Mouse (Mus musculus): ENCODE measurements around the gene Zbtb43. TPM values are rescaled to one million over a fixed set of nuclear protein-coding genes. Genes with fewer than 3 reads are reported as not detected.

Gene Zbtb43
- 29.1 TPM for total RNA-seq (2023)

GRCm38 (mm10) chr2:33468466-33469097 is at the start of gene Zbtb43:
Zbtb43 (minus strand) TSS chr2:33468559.

GRCm38 (mm10) chr2:33430771-33431699 is 37.3 kb downstream of the Zbtb43 start, which contains the start of gene Zbtb34:
Zbtb34 (minus strand) TSS chr2:33431324.

Other genes with a start within 250 kb of the Zbtb43 start
- 19.7 TPM for gene Ralgps1, start 97.1 kb downstream of the Zbtb43 start, total RNA-seq (2023)
- gene Zbtb34, start 37.2 kb downstream of the Zbtb43 start, total RNA-seq (2023): 7.2 TPM
- gene Lmx1b, start 172.0 kb upstream of the Zbtb43 start, total RNA-seq (2023): not detected

Measured in CD4-positive naive resting alpha-beta T cell, adult 57 days (primary cell).